Mouse (Mus musculus): ENCODE data around the gene Olfr622.

Olfr622 gene

GRCm38 (mm10) chr7:103642602-103643001 is at the start of gene Olfr622:
Gene Olfr622 (minus strand): TSS chr7:103642702.
- DNase-seq (ENCODE audit: inconsistent ontology term) = no peak

- no peak for DNase-seq (ENCODE audit: inconsistent ontology term)
These were observed 39.9 kb upstream of the Olfr622 start, which contains the start of gene Olfr625-ps1 for GRCm38 (mm10) chr7:103682420-103682819. Gene Olfr625-ps1 (plus strand): TSS chr7:103682720.

GRCm38 (mm10) chr7:103671091-103671490 is 28.6 kb upstream of the Olfr622 start, which contains the start of gene Olfr624:
Gene Olfr624 (minus strand): TSS chr7:103671191.
- no peak for DNase-seq (ENCODE audit: inconsistent ontology term)

- no peak for DNase-seq (ENCODE audit: inconsistent ontology term)
These were observed 21.1 kb upstream of the Olfr622 start, which contains the start of gene Olfr623 for GRCm38 (mm10) chr7:103663598-103663997. Gene Olfr623 (minus strand): TSS chr7:103663698.

- DNase-seq (ENCODE audit: inconsistent ontology term) = no peak
These were observed 1.6 kb upstream of the Olfr622 start for GRCm38 (mm10) chr7:103644070-103644469.

- DNase-seq (ENCODE audit: inconsistent ontology term) = no peak
These were observed 5.7 kb downstream of the Olfr622 start for GRCm38 (mm10) chr7:103636795-103637194.

GRCm38 (mm10) chr7:103612434-103612833 is 30.1 kb downstream of the Olfr622 start, which contains the start of gene Olfr620:
Gene Olfr620 (minus strand): TSS chr7:103612534.
- no peak for DNase-seq (ENCODE audit: inconsistent ontology term)

- DNase-seq (ENCODE audit: inconsistent ontology term) = no peak
These were observed 35.1 kb downstream of the Olfr622 start for GRCm38 (mm10) chr7:103607425-103607824.

- DNase-seq (ENCODE audit: inconsistent ontology term) = no peak
These were observed 42.2 kb downstream of the Olfr622 start, which contains the start of gene Olfr619 for GRCm38 (mm10) chr7:103600275-103600674. Gene Olfr619 (plus strand): TSS chr7:103600575.

GRCm38 (mm10) chr7:103589803-103590202 is 52.7 kb downstream of the Olfr622 start, which contains the start of gene Olfr618:
Gene Olfr618 (plus strand): TSS chr7:103590103.
- no peak for DNase-seq (ENCODE audit: inconsistent ontology term)

Measured in Muller cell, postnatal 12 days (primary cell).